Mouse (Mus musculus): ENCODE data around the gene Rrp7a.
"Not testable (repeated sequence)": the region's sequence is repeated elsewhere in the genome, so short reads cannot be mapped to it uniquely, and the experiment has no call there.

Rrp7a gene

GRCm38 (mm10) chr15:83156929-83157666, 34.5 kb upstream of the Rrp7a start:
- peak; percentile 68 to 69 for DNase-seq

- no peak for DNase-seq
Measured at GRCm38 (mm10) chr15:83155672-83156419, 33.2 kb upstream of the Rrp7a start.

GRCm38 (mm10) chr15:83154309-83154708, 31.7 kb upstream of the Rrp7a start:
- peak in 1 of 2 experiments; percentile 35 for DNase-seq

GRCm38 (mm10) chr15:83150694-83151093, 28.1 kb upstream of the Rrp7a start:
- no peak for DNase-seq

GRCm38 (mm10) chr15:83150073-83150442, 27.5 kb upstream of the Rrp7a start:
- DNase-seq = no peak

GRCm38 (mm10) chr15:83149196-83150072, 26.8 kb upstream of the Rrp7a start, which contains the start of gene Poldip3:
TSS of gene Poldip3 (minus strand) at chr15:83149384.
- DNase-seq = peak; percentile 99

GRCm38 (mm10) chr15:83148801-83149195, 26.2 kb upstream of the Rrp7a start:
- no peak for DNase-seq

- DNase-seq = peak in 1 of 2 experiments; percentile 30
Measured at GRCm38 (mm10) chr15:83148395-83148794, 25.8 kb upstream of the Rrp7a start.

- no peak for DNase-seq
Measured at GRCm38 (mm10) chr15:83145541-83145940, 22.9 kb upstream of the Rrp7a start.

- no peak for DNase-seq
Measured at GRCm38 (mm10) chr15:83142861-83143260, 20.3 kb upstream of the Rrp7a start.

GRCm38 (mm10) chr15:83135654-83136053, 13.1 kb upstream of the Rrp7a start:
- DNase-seq = no peak

GRCm38 (mm10) chr15:83134671-83135070, 12.1 kb upstream of the Rrp7a start:
- DNase-seq = no peak

GRCm38 (mm10) chr15:83129530-83130231, 7.1 kb upstream of the Rrp7a start:
- no peak for DNase-seq

GRCm38 (mm10) chr15:83127037-83127436, 4.4 kb upstream of the Rrp7a start:
- DNase-seq = not testable (repeated sequence)

- DNase-seq = no peak
Measured at GRCm38 (mm10) chr15:83126582-83126981, 4.0 kb upstream of the Rrp7a start.

- no peak for DNase-seq
Measured at GRCm38 (mm10) chr15:83124625-83125024, 2.0 kb upstream of the Rrp7a start.

GRCm38 (mm10) chr15:83121709-83122565, 664 bp downstream of the Rrp7a start:
- DNase-seq = peak; percentile 70 to 77

- DNase-seq = peak; percentile 86
Measured at GRCm38 (mm10) chr15:83118360-83118759, 4.2 kb downstream of the Rrp7a start.

GRCm38 (mm10) chr15:83115071-83115470, 7.5 kb downstream of the Rrp7a start:
- no peak for DNase-seq

GRCm38 (mm10) chr15:83114106-83114505, 8.5 kb downstream of the Rrp7a start:
- no peak for DNase-seq

- peak; percentile 87 to 89 for DNase-seq
Measured at GRCm38 (mm10) chr15:83112898-83113297, 9.7 kb downstream of the Rrp7a start.
